Mouse (Mus musculus) left cerebral cortex, adult 2 months (tissue): ENCODE data around the gene Kcnn3. TPM values are rescaled to one million over a fixed set of nuclear protein-coding genes. Genes with fewer than 3 reads are reported as not detected.

Experiments used
- DNase-seq, 2 experiments: peaks; one replicate each; pipeline ENCODE4 v3.0.0; 2021 to 2022; ENCODE audit warnings: low spot score in 2 of 2, mixed read lengths in 1 of 2; ENCODE audit errors: extremely low spot score in 1 of 2
- H3K27ac ChIP-seq: fragments of 200-600 bp; 2 replicates; pipeline ENCODE4 v1.8.1; 2022
- H3K4me3 ChIP-seq: fragments of 200-600 bp; 2 replicates; pipeline ENCODE4 v1.8.1; 2022
- CTCF ChIP-seq: fragments of 200-600 bp; IDR thresholded peaks from 2 replicates; pipeline ENCODE4 v1.8.1; 2022; ENCODE audit warnings: antibody characterized with exemption, mild to moderate bottlenecking, moderate library complexity
- intact Hi-C: fragments of 180-260 bp; cut with DNase I; formaldehyde crosslinking; loops from one replicate; pipeline ENCODE4 v1.15.1; 2025
- total RNA-seq, 2 experiments: library from RNA; stranded (reverse); gene quantifications; 2 replicates each; pipeline ENCODE4 v1.2.3; 2021

Gene Kcnn3
- total RNA-seq, 2 experiments from 2014 or later = 18.2 to 27.3 TPM

DNA sequence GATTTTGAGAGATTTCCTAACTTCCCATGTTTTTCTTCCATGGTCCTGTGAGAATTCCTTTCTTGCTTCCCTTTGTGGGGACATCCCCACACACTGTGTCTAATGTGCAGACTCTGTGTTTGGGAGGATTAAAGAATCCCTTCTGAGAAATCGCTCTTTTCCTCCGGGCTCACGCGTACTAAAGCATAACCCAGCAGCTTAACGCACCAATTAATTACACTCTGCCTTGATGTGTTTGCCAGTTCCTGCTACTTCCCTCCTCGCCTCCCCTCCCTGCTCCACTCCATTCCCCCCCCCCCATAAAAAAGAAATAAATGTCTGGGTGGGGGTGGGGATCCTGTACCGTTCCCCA, 1.5 kb downstream of the Kcnn3 start:
- no peak for DNase-seq
- peak overlapping the region; percentile 56 for H3K4me3 ChIP-seq
- intact Hi-C loops = loop anchor here (5.0 kb wide), 1 partner anchor 91 kb away; no protein-coding TSS in a partner anchor
- TF ChIP-seq CTCF = no peak
- peak overlapping the region; percentile 26; the same call in 1 of the 2 replicates for H3K27ac ChIP-seq

DNA sequence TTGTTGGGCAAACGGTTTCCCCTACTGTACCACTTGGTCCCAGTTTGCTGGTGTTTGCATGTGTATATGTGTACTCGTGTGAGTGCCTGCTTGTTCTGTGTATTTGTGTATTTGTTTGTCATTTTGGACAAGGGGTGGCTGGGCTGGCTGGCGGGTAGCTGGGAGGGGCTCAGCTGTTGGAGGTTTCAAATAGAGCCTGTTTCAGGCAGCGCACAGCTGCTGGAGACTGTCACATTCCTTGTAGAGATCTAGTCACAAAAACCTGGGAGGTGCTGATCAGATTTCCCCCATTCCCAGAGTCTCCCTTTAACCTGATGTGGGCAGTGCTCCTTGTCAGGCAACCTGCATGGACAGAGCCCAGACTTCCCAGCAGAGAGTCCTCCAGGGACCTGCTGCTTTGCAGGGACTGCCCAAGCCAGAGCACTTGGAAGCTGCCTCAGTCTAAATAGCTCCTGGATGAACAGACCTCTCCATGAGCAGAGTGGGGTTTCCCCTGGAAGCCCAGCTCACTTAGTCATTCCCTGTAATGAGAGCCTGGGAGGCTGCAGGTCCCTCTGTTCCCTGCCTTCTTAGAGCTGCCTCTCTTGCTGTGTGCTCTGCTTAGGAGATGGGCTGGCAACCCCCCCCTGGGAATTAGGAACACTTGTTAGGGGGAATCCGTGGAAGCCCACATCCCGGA, 2.6 kb downstream of the Kcnn3 start:
- H3K27ac ChIP-seq = peak overlapping the region; percentile 51; the same call in 1 of the 2 replicates
- peak overlapping the region; percentile 56 for H3K4me3 ChIP-seq
- no peak for TF ChIP-seq CTCF
- intact Hi-C loops = loop anchor here (5.0 kb wide), 1 partner anchor 90 kb away; no protein-coding TSS in a partner anchor
- no peak for DNase-seq

DNA sequence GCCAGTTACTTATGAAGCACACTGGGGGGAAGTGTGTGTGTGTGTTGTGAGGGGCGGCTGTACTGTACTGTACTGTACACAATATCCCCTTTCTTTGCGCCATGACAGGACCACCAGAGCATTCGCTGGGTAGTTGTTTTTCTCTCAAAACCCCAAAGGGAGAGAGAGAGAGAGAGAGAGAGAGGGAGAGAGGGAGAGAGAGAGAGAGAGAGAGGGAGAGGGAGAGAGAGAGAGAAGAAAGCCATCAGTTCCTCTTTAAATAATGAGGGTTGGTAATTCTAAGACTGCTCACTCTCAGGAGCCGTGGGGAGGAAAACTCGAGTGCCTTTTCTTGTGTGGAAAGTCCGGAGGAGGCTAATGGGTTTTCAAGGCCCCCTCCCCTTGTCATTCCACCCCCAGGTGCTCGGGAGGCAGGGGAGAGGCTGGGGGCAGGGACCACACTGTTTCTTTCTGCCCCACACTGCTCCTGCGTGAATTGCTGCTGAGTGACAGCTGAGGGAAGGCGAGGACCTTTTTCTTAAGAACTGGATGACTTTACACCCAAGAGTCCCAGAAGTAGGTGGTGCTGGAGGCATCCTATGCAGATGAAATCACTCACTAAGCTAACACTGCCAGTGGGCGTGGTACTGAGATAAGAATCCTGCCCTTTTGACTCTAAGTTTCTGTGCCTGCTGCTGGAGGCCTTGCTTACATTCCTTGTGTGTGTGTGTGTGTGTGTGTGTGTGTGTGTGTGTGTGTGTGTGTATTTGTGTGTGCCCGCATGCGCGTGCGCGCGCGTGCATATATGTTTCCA, 6.5 kb downstream of the Kcnn3 start:
- no peak for DNase-seq

DNA sequence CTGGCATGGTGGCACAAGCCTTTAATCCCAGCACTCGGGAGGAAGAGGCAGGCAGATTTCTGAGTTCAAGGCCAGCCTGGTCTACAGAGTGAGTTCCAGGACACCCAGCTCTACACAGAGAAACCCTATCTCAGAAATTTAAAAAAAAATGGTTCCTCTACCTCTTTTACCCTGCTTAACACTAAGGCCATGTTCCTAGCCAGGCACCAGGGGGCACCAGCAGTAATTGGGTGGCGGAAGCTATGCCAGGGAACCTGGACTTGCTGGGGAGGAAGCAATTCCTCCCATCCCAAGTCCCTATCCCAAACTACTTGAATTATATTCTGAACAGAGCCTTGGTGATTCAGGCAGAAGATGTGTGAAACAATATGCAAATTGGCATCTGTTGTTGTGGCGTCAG, 9.8 kb downstream of the Kcnn3 start:
- intact Hi-C loops = no loop called here

More for the DNA sequence above, 6.5 kb downstream of the Kcnn3 start:
- TF ChIP-seq CTCF = no peak
- Histone ChIP-seq H3K4me3 (no peak overlapping the region), H3K27ac (no peak overlapping the region)
- intact Hi-C loops = no loop called here

DNA sequence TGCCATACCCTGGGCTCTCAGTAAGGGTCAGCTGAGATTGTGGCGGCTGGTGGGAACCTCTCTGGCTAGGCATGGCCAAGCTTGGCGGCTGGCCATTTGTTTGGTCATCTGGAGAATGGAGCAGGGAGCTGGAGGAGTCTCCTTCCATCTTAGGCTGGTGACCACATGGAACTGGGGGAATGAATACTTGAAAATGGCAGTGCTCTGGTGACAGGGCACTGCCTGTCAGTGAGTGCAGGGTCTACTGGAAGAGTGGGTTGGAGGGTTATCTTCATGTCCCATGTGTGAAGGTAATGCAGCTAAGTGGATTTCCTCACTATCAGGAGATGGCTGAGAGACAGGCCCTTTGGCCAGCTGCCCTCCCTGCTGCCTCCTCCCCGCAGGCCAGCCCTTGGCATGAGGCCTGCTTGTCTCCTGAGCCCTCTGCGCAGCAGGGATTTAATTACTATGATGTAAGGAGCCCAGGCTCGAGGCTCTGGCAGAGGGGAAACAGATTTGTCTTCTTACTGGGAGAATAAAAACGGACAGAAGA, 14.7 kb downstream of the Kcnn3 start:
- intact Hi-C loops = no loop called here
- no peak for DNase-seq
- TF ChIP-seq CTCF = no peak
- Histone ChIP-seq H3K4me3 (no peak overlapping the region), H3K27ac (no peak overlapping the region)

More for the DNA sequence above, 9.8 kb downstream of the Kcnn3 start:
- peak; percentile 20 for TF ChIP-seq CTCF
- Histone ChIP-seq H3K27ac (no peak overlapping the region), H3K4me3 (no peak overlapping the region)
- DNase-seq = no peak

DNA sequence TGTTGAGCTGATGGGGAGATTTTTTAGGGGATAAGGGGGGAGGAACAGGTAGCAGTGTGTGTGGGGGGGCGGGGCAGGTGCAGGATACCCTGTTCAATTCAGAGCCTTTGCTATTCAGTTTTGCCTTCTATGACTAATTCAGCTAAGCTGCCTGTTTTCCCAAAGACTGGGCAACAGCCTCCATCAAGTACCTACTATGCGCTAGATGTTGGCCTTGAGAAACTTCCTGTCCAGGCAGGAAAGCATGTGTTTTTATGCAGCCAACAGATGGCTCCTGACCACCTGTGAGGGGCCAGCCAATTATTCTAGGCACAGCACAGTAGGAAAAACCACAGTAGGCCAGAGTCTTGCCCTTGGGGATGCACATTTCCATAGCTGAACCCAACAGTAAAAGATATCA, 15.2 kb downstream of the Kcnn3 start:
- DNase-seq = no peak
- no peak for TF ChIP-seq CTCF
- Histone ChIP-seq H3K27ac (no peak overlapping the region), H3K4me3 (no peak overlapping the region)
- intact Hi-C loops = no loop called here

DNA sequence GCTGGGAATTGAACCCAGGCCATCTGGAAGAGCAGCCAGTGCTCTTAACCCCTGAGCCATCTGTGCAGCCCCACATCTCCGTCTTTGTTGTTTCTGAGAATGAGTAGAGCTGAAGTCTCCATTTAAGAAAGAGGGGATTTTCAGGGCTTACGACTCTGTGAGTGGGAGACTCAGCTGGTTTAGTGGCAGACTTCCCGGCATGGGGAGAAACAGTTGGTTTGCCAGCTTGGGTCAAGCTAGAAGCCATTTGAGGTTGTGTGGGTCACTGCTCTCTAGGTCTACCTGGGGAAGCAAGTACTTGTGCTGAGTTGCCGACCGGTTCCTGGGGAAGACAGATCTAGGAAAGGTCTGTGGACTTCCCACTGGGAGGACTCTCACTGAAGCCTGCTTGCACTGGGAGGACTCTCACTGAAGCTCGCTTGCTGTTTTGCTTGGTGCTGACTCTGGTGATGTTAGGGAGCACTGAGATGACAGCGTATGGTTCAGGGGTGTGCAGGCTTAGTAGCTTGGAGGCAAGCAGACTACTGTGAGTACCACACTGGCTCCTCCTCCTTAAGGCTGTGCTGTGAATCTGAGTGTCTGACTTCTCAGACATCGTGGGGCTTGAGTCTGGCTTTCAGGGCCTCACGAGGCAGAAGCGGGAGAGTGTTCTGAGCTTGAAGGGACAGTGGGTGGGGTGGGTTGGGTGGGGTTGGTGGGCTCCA, 19.2 kb downstream of the Kcnn3 start:
- DNase-seq = no peak
- intact Hi-C loops = no loop called here
- H3K27ac ChIP-seq = no peak overlapping the region
- no peak overlapping the region for H3K4me3 ChIP-seq
- TF ChIP-seq CTCF = no peak

DNA sequence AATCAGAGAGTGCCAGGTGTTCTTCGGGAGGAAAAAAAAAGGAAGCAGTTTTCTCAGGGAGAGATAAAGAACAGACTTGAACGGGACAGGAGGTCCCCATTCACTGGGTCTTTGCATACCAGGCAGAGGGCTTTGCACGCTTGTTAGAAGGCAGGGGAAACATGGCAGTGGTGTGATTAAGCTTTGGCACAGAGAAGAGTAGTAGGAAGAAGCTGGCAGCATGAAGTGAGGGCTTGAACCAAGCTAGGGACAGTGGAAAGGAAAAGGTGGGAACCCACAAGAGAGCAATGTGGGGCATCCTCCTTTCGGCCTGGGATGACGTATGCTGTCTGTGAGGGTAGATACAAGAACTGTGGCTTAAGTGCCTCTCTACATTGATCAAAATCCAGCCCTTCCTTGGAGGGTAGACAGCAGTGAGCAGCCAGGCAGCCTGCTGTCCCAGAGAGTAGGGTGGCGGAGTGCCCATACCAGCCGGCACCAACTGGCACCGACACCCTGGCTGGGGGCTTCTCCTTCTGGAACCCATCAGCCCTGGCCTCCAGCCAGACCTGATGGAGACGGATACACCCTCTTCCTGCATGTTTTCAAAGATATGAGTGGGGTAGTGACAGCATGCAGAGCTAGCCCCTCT, 19.9 kb downstream of the Kcnn3 start:
- Histone ChIP-seq H3K27ac (no peak overlapping the region), H3K4me3 (no peak overlapping the region)
- TF ChIP-seq CTCF = no peak
- intact Hi-C loops = no loop called here
- no peak for DNase-seq

DNA sequence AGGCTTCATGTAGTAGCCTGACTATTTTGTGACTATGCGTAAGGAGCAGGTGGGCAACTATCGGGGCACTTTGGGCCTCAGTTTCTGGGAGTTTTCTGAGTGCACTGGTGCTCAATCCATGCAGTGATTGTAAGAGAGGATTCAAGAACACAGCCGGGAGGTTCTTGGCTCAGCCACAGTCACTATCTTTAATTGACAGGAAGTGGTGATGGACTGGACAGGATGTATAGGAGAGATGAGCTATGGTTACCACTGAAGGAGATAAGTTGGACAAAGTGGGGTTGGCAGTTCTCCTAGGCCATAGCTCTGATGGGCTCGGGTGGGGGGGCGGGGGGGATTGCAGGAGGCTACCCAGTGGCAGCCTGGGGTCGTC, 20.4 kb downstream of the Kcnn3 start:
- intact Hi-C loops = no loop called here
- Histone ChIP-seq H3K4me3 (no peak overlapping the region), H3K27ac (no peak overlapping the region)
- DNase-seq = no peak
- TF ChIP-seq CTCF = no peak

DNA sequence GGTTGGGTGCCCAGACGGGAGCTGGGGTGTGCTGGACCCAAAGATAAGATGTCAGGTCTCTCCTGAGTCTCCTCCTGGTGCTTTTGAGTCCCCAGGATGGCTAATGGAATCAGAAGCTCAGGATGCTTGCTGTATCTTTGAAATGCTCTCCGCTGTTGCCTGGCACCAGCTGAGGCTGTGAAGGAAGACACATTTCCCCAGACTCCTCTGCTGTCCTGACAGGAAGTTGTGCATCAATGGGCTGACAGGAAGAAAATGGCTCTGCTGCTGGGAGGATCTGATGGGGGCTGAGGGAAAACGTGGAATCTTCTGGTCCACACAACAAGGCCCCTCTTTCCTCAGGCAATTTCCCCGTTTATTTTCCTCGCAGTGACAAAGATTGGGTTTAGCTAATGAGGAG, 27.0 kb downstream of the Kcnn3 start:
- no peak overlapping the region for H3K4me3 ChIP-seq
- DNase-seq = no peak
- intact Hi-C loops = no loop called here
- TF ChIP-seq CTCF = no peak
- H3K27ac ChIP-seq = no peak overlapping the region; the same call in 1 of the 2 replicates

DNA sequence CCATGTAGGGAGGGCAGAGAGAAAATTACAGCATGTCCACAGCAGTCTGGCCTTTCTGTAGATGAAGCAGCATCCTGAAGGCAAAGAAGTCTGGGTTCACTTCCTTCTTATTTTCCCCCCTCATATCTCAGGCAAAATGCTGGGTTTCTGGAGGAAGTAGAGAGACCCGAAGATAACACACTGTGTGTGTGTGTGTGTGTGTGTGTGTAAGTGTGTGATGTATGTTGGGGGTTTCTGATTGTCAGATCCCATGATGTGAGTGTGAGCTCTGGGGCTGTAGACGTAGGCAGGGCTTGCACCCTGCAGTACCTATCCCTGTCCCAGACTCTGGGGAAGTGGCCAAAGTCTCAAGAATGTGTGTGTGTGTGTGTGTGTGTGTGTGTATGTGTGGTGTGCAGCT, 28.8 kb downstream of the Kcnn3 start:
- TF ChIP-seq CTCF = no peak
- Histone ChIP-seq H3K27ac (no peak overlapping the region), H3K4me3 (no peak overlapping the region)
- no peak for DNase-seq
- intact Hi-C loops = no loop called here

DNA sequence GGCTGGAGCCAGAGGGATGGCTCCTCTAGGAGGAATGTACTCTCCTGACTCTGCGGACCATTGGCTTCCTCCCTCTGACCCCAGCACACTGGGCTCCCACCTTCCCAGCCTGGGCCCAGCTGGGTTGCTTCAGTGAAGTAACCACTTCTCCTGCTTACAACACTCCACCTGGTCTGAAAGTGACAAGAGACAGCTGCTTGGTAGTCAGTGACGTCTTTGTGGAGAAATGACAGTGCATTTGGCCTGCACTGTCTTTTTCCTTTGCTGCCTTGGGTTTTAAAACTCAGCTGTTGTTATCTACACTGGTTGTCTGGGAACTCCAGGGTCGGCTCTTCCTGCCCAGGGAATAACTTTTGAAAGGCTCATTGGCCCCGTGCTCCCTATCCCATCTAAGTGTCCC, 29.5 kb downstream of the Kcnn3 start:
- H3K27ac ChIP-seq = no peak overlapping the region
- intact Hi-C loops = no loop called here
- TF ChIP-seq CTCF = no peak
- H3K4me3 ChIP-seq = no peak overlapping the region
- DNase-seq = no peak
